Mouse (Mus musculus) adrenal gland (tissue): ENCODE data around the gene C130050O18Rik.

Experiments used
- intact Hi-C: fragments of 180-260 bp; cut with DNase I; formaldehyde crosslinking; loops from one replicate; pipeline ENCODE4 v1.15.1; 2025

Gene C130050O18Rik

GRCm38 (mm10) chr5:139394399-139394798 lies 10.7 kb upstream of the C130050O18Rik start:
- intact Hi-C loops = no loop called here

GRCm38 (mm10) chr5:139395528-139395927 lies 9.6 kb upstream of the C130050O18Rik start:
- intact Hi-C loops = no loop called here

- intact Hi-C loops = no loop called here
Measured at GRCm38 (mm10) chr5:139397359-139397916, 7.6 kb upstream of the C130050O18Rik start.

GRCm38 (mm10) chr5:139397959-139398753 lies 6.9 kb upstream of the C130050O18Rik start:
- intact Hi-C loops = loop anchor here (1.0 kb wide), 1 partner anchor 34 kb away; no protein-coding TSS in a partner anchor

- intact Hi-C loops = loop anchor here (1.0 kb wide), 1 partner anchor 34 kb away; no protein-coding TSS in a partner anchor
Measured at GRCm38 (mm10) chr5:139398786-139399185, 6.3 kb upstream of the C130050O18Rik start.

GRCm38 (mm10) chr5:139399991-139400390 lies 5.1 kb upstream of the C130050O18Rik start:
- intact Hi-C loops = no loop called here

GRCm38 (mm10) chr5:139402106-139402505 lies 3.0 kb upstream of the C130050O18Rik start:
- intact Hi-C loops = no loop called here

GRCm38 (mm10) chr5:139403692-139404260 lies 1.3 kb upstream of the C130050O18Rik start:
- intact Hi-C loops = no loop called here

- intact Hi-C loops = no loop called here
Measured at GRCm38 (mm10) chr5:139405478-139405877, 398 bp downstream of the C130050O18Rik start.

- intact Hi-C loops = no loop called here
Measured at GRCm38 (mm10) chr5:139405953-139406352, 873 bp downstream of the C130050O18Rik start.

- intact Hi-C loops = no loop called here
Measured at GRCm38 (mm10) chr5:139407121-139407885, 2.2 kb downstream of the C130050O18Rik start.

GRCm38 (mm10) chr5:139408511-139408910 lies 3.4 kb downstream of the C130050O18Rik start:
- intact Hi-C loops = no loop called here

GRCm38 (mm10) chr5:139409412-139409811 lies 4.3 kb downstream of the C130050O18Rik start:
- intact Hi-C loops = no loop called here

- intact Hi-C loops = loop anchor here (5.0 kb wide), 1 partner anchor 57 kb away; no protein-coding TSS in a partner anchor
Measured at GRCm38 (mm10) chr5:139410056-139410455, 5.0 kb downstream of the C130050O18Rik start.

GRCm38 (mm10) chr5:139411117-139411516 lies 6.0 kb downstream of the C130050O18Rik start:
- intact Hi-C loops = loop anchor here (5.0 kb wide), 1 partner anchor 56 kb away; no protein-coding TSS in a partner anchor

GRCm38 (mm10) chr5:139411665-139412314 lies 6.7 kb downstream of the C130050O18Rik start:
- intact Hi-C loops = loop anchor here (5.0 kb wide), 1 partner anchor 56 kb away; no protein-coding TSS in a partner anchor

GRCm38 (mm10) chr5:139413545-139413944 lies 8.5 kb downstream of the C130050O18Rik start:
- intact Hi-C loops = loop anchor here (5.0 kb wide), 1 partner anchor 54 kb away; no protein-coding TSS in a partner anchor

GRCm38 (mm10) chr5:139415001-139415400 lies 9.9 kb downstream of the C130050O18Rik start:
- intact Hi-C loops = no loop called here

- intact Hi-C loops = no loop called here
Measured at GRCm38 (mm10) chr5:139416942-139417341, 11.9 kb downstream of the C130050O18Rik start.

GRCm38 (mm10) chr5:139417480-139417879 lies 12.4 kb downstream of the C130050O18Rik start:
- intact Hi-C loops = no loop called here

GRCm38 (mm10) chr5:139418110-139418509 lies 13.0 kb downstream of the C130050O18Rik start:
- intact Hi-C loops = no loop called here
